Mouse (Mus musculus): ENCODE measurements around the gene D3Ertd751e. TPM values are rescaled to one million over a fixed set of nuclear protein-coding genes. Genes with fewer than 3 reads are reported as not detected.

D3Ertd751e gene
- 1.1 and 2.4 TPM in 2 replicates for polyA plus RNA-seq (2012; rRNA removed)
- 4.6 and 5.5 TPM in 2 replicates for polyA plus RNA-seq (2014; fragmentation: Nextera tagmentation; extraction: Ambion mirVana)

DNA sequence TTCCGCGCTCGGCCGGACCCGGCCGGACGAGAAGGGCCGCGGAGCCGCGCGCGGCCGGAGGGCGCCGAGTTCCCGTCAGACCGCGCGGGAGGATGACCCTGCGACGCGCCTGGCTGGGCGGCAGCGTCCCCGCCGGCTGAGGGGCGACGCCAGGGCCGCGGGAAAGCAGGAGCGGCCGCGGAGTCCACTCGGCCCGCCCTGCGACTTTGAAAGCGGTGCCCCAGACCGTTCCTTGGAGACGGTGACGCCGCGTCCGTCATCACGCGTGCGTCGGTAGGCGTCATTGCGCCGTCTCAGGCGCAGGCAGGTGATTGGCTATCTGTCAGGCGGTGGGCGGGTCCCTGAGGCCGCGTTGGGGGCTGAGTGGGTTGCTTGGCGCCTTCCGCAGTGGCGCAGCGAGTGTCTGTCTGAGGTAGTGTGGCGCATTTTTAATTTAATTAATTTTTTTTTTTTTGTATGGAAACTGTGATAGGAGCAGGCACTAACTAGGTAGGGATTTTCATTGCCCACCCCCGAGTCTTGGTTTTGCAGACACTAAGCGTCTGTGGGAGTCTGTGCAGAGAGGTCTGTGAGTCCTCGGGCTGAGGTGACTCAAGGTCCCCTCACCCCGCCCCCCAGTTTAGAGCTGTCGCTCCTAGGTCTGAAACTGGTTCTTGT lies at the start of gene D3Ertd751e, which contains the start of gene Sclt1:
D3Ertd751e (plus strand) TSS at position 334 of the 657 bp plus-strand sequence.
Sclt1 (minus strand) TSS at position 237 of the 657 bp plus-strand sequence.
- peaks cover 4 to 9% of the 10 kb centered on the region in 2 experiments; a peak in 3 of 4 replicates for H3K4me1 ChIP-seq (replicated peaks; ENCODE audit: control insufficient read depth in 2 of 2, insufficient read depth in 2 of 2, low read length in 1 of 2)
- H3K27ac ChIP-seq: peak within 1 kb of the TSS; percentile 73
- no peaks in the 10 kb centered on the region for H3K27me3 ChIP-seq (ENCODE audit: control insufficient read depth, insufficient read depth, low read length)
- TF ChIP-seq CTCF (IDR thresholded peaks at IDR 0.05; ENCODE audit: low read depth) (peak; percentile 34; the same call in 1 of the 2 replicates), EP300 (IDR thresholded peaks at IDR 0.05; ENCODE audit: low read depth) (no peak)
- peak within 1 kb of the TSS; percentile 80 to 85 for H3K4me3 ChIP-seq (ENCODE audit: insufficient read depth in 1 of 2, low read depth in 2 of 2, low read length in 2 of 2)
- DNase-seq (ENCODE audit: low read depth in 3 of 3, low spot score in 3 of 3) (peak; percentile 89 to 92 (median 91)), ATAC-seq (ENCODE audit: insufficient read depth) (peak; percentile 99)
- WGBS (ENCODE audit: insufficient replicate concordance): under 1% methylated on average over 66 of the region's 66 CpGs
- H3K9ac ChIP-seq (replicated peaks): peak within 1 kb of the TSS; percentile 88
- H3K4me2 ChIP-seq (ENCODE audit: low read depth): peak within 1 kb of the TSS; percentile 65
- no peaks in the 10 kb centered on the region for H3K36me3 ChIP-seq (replicated peaks; ENCODE audit: control insufficient read depth, insufficient read depth, low read depth)
- H3K9me3 ChIP-seq (ENCODE audit: control insufficient read depth, low read length): no peaks in the 10 kb centered on the region

DNA sequence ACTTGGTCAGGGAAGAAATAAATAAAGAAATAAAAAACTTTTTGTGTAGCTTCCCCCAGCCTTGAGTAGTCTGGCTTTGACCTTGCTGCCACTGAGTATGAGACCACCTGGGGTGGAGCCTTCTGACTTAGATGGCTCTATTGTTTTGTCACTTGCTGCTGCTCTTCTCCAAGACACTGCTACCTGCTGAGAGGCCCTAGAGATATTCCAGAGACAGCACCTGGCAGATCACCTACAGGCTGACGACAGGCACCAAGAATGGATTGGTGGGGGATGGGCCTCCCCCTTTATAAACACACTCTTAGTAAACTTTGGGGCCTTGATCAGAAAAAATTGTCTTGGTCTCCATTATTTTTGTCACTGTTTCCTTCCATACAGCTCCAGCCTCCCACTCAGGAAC lies 46.7 kb upstream of the D3Ertd751e start:
- H3K4me3 ChIP-seq (ENCODE audit: insufficient read depth in 1 of 2, low read depth in 2 of 2, low read length in 2 of 2): no peak overlapping the region
- no peaks in the 10 kb centered on the region for H3K27me3 ChIP-seq (ENCODE audit: control insufficient read depth, insufficient read depth, low read length)
- H3K9ac ChIP-seq (replicated peaks): no peak overlapping the region
- H3K27ac ChIP-seq: no peak overlapping the region
- no peak for DNase-seq (ENCODE audit: low read depth in 3 of 3, low spot score in 3 of 3)
- H3K9me3 ChIP-seq (ENCODE audit: control insufficient read depth, low read length): no peaks in the 10 kb centered on the region
- H3K4me2 ChIP-seq (ENCODE audit: low read depth): no peak overlapping the region
- H3K36me3 ChIP-seq (replicated peaks; ENCODE audit: control insufficient read depth, insufficient read depth, low read depth): no peaks in the 10 kb centered on the region
- whole genome bisulfite sequencing (ENCODE audit: insufficient replicate concordance): 69% methylated on average over 1 of the region's 1 CpGs
- TF ChIP-seq CTCF (IDR thresholded peaks at IDR 0.05; ENCODE audit: low read depth): no peak
- TF ChIP-seq EP300 (IDR thresholded peaks at IDR 0.05; ENCODE audit: low read depth): no peak
- H3K4me1 ChIP-seq (replicated peaks; ENCODE audit: control insufficient read depth in 2 of 2, insufficient read depth in 2 of 2, low read length in 1 of 2): no peaks in the 10 kb centered on the region
- ATAC-seq (ENCODE audit: insufficient read depth): no peak

DNA sequence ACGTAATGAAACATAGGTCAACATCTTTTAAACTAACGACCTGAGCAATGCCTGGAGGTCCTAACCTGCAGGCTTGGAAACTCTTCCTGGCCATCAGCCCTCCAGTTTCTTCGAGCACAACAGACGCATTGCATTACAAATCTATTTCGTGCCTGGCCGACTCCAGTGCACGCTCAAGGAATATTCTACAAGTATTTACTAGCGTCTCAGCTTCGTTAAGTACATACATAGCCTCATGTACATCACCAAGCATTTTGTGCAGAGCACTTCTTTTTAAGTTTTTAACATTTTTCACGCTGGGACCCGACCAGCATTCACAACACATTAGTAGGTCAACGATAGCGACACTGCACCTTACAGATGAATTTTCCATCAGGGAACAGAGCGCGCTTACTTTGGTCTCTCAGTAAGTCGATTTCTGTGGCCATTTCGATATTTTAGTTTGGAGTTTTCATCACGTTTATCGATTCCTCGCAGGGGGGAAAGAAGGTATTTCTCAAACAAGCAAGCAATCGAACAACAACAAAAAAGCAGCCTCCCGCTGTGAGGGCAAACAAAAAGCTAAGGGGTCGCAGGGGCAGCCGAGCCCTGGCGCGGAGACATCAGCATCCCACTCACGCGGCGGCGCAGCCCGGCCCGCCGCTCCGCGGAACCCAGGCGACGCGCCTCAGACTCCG lies 672 bp upstream of the D3Ertd751e start:
- Histone ChIP-seq H3K4me2 (ENCODE audit: low read depth) (peak overlapping the region; percentile 65), H3K4me1 (replicated peaks; ENCODE audit: control insufficient read depth in 2 of 2, insufficient read depth in 2 of 2, low read length in 1 of 2) (peaks cover 4 to 9% of the 10 kb centered on the region in 2 experiments; a peak in 3 of 4 replicates), H3K4me3 (ENCODE audit: insufficient read depth in 1 of 2, low read depth in 2 of 2, low read length in 2 of 2) (peak overlapping the region; percentile 70 to 85), H3K27me3 (ENCODE audit: control insufficient read depth, insufficient read depth, low read length) (no peaks in the 10 kb centered on the region), H3K27ac (peak overlapping the region; percentile 73), H3K9me3 (ENCODE audit: control insufficient read depth, low read length) (no peaks in the 10 kb centered on the region), H3K36me3 (replicated peaks; ENCODE audit: control insufficient read depth, insufficient read depth, low read depth) (no peaks in the 10 kb centered on the region), H3K9ac (replicated peaks) (peak overlapping the region; percentile 88)
- DNase-seq (ENCODE audit: low read depth in 3 of 3, low spot score in 3 of 3) (peak in 1 of 3 experiments; percentile 10), ATAC-seq (ENCODE audit: insufficient read depth) (no peak)
- 1% methylated on average over 39 of the region's 39 CpGs for WGBS (ENCODE audit: insufficient replicate concordance)
- TF ChIP-seq EP300 (IDR thresholded peaks at IDR 0.05; ENCODE audit: low read depth) (no peak), CTCF (IDR thresholded peaks at IDR 0.05; ENCODE audit: low read depth) (no peak)

- ATAC-seq (ENCODE audit: insufficient read depth) (no peak), DNase-seq (ENCODE audit: low read depth in 3 of 3, low spot score in 3 of 3) (no peak)
- Histone ChIP-seq H3K27me3 (ENCODE audit: control insufficient read depth, insufficient read depth, low read length) (no peaks in the 10 kb centered on the region), H3K27ac (no peak overlapping the region), H3K9ac (replicated peaks) (no peak overlapping the region; the same call in 1 of the 2 replicates), H3K4me2 (ENCODE audit: low read depth) (peak overlapping the region; percentile 65), H3K4me3 (ENCODE audit: insufficient read depth in 1 of 2, low read depth in 2 of 2, low read length in 2 of 2) (peak overlapping the region in 1 of 2 experiments; percentile 85; a peak in 2 of 4 replicates), H3K9me3 (ENCODE audit: control insufficient read depth, low read length) (no peaks in the 10 kb centered on the region), H3K36me3 (replicated peaks; ENCODE audit: control insufficient read depth, insufficient read depth, low read depth) (no peaks in the 10 kb centered on the region), H3K4me1 (replicated peaks; ENCODE audit: control insufficient read depth in 2 of 2, insufficient read depth in 2 of 2, low read length in 1 of 2) (peaks cover 4 to 9% of the 10 kb centered on the region in 2 experiments; a peak in 3 of 4 replicates)
- no peak for TF ChIP-seq CTCF (IDR thresholded peaks at IDR 0.05; ENCODE audit: low read depth)
- no peak for TF ChIP-seq EP300 (IDR thresholded peaks at IDR 0.05; ENCODE audit: low read depth)
- 43% methylated on average over 6 of the region's 6 CpGs for WGBS (ENCODE audit: insufficient replicate concordance)
Observed at GRCm38 (mm10) chr3:41743436-41743835, 1.0 kb downstream of the D3Ertd751e start.

- Histone ChIP-seq H3K27me3 (ENCODE audit: control insufficient read depth, insufficient read depth, low read length) (no peaks in the 10 kb centered on the region), H3K4me3 (ENCODE audit: insufficient read depth in 1 of 2, low read depth in 2 of 2, low read length in 2 of 2) (no peak overlapping the region), H3K4me1 (replicated peaks; ENCODE audit: control insufficient read depth in 2 of 2, insufficient read depth in 2 of 2, low read length in 1 of 2) (no peaks in the 10 kb centered on the region), H3K36me3 (replicated peaks; ENCODE audit: control insufficient read depth, insufficient read depth, low read depth) (no peaks in the 10 kb centered on the region), H3K9me3 (ENCODE audit: control insufficient read depth, low read length) (no peaks in the 10 kb centered on the region), H3K4me2 (ENCODE audit: low read depth) (no peak overlapping the region), H3K27ac (no peak overlapping the region), H3K9ac (replicated peaks) (no peak overlapping the region)
- no peak for DNase-seq (ENCODE audit: low read depth in 3 of 3, low spot score in 3 of 3)
- WGBS (ENCODE audit: insufficient replicate concordance): 55% methylated on average over 2 of the region's 2 CpGs
- no peak for TF ChIP-seq CTCF (IDR thresholded peaks at IDR 0.05; ENCODE audit: low read depth)
- no peak for TF ChIP-seq EP300 (IDR thresholded peaks at IDR 0.05; ENCODE audit: low read depth)
- ATAC-seq (ENCODE audit: insufficient read depth): no peak
Observed at GRCm38 (mm10) chr3:41754556-41754955, 12.1 kb downstream of the D3Ertd751e start.
